Mouse (Mus musculus) splenic B cell, adult 2 months (primary cell): ENCODE data around the gene Dyrk2.

ENCODE experiments used
- DNase-seq: peaks from one replicate; pipeline ENCODE4 v3.0.0-alpha.2; 2011; ENCODE audit warnings: low read depth, low spot score
- H3K27me3 ChIP-seq: 2 replicates; pipeline ENCODE4 v1.6.1; 2012; ENCODE audit warnings: mild to moderate bottlenecking, low read length, moderate library complexity, mixed read lengths; ENCODE audit not compliant: control insufficient read depth, poor library complexity, insufficient read depth, severe bottlenecking
- H3K36me3 ChIP-seq: 2 replicates; pipeline ENCODE4 v1.6.1; 2012; ENCODE audit warnings: mild to moderate bottlenecking, low read length, moderate library complexity, mixed read lengths; ENCODE audit not compliant: control insufficient read depth, poor library complexity, insufficient read depth, severe bottlenecking

Dyrk2 gene

GRCm38 (mm10) chr10:118862233-118862632 lies 7.8 kb downstream of the Dyrk2 start:
- H3K27me3 ChIP-seq: no peaks in the 10 kb centered on the region; the same call in 1 of the 2 replicates
- no peak for DNase-seq
- H3K36me3 ChIP-seq: peaks cover 18% of the 10 kb centered on the region

- peaks cover 20% of the 10 kb centered on the region for H3K36me3 ChIP-seq
- DNase-seq: no peak
- no peaks in the 10 kb centered on the region; the same call in 1 of the 2 replicates for H3K27me3 ChIP-seq
Observed at GRCm38 (mm10) chr10:118861234-118862025, 8.6 kb downstream of the Dyrk2 start.

DNA sequence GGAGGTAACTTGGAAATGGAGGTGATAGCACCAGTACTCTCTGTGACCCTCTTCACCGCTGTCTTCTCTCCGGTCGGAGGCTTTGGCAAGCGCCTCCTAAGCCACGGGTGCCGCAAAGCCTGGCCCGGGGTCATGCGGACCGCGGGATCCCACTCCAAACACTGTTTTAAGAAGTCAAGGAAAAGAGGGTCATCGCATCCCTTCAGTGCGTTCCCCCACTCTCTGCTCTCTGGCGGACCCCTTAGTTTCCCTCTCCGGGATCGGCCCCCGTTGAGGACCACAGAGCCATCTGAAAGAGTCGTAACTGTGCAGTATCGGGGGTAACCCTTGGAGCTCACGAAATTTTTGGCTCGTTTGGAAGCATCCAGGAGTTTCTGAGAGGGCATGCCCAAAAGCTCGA lies 10.4 kb downstream of the Dyrk2 start:
- Histone ChIP-seq H3K27me3 (no peaks in the 10 kb centered on the region), H3K36me3 (peaks cover 20% of the 10 kb centered on the region)
- no peak for DNase-seq

DNA sequence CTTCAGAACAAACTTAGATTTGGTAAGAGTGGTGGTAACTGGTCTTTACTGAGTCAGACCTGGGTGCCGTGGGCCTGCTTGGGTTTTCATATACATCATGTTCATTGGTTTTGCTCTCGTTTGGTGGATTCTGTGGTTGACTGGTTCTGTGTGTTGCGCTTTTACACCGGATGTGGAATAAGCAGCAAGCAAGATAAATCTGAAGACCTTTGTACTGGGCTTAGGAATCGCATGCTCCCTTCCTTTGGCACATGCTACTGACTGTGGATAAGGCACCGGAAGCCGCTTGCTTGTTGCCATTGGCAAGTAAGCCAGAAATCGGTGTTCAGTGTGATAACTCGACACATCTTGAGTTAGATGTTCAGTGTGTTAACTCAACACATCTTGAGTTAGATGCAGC lies 15.4 kb downstream of the Dyrk2 start:
- H3K36me3 ChIP-seq: peaks cover 12% of the 10 kb centered on the region
- no peaks in the 10 kb centered on the region for H3K27me3 ChIP-seq
- no peak for DNase-seq

- Histone ChIP-seq H3K27me3 (no peaks in the 10 kb centered on the region), H3K36me3 (0 out of 2 replicates have a peak, but pooled peaks cover 3% of the 10 kb centered on the region)
- DNase-seq: no peak
Observed at GRCm38 (mm10) chr10:118852554-118852953, 17.5 kb downstream of the Dyrk2 start.

- H3K36me3 ChIP-seq: no peaks in the 10 kb centered on the region
- no peaks in the 10 kb centered on the region for H3K27me3 ChIP-seq
- DNase-seq: no peak
Observed at GRCm38 (mm10) chr10:118848501-118848900, 21.5 kb downstream of the Dyrk2 start.

DNA sequence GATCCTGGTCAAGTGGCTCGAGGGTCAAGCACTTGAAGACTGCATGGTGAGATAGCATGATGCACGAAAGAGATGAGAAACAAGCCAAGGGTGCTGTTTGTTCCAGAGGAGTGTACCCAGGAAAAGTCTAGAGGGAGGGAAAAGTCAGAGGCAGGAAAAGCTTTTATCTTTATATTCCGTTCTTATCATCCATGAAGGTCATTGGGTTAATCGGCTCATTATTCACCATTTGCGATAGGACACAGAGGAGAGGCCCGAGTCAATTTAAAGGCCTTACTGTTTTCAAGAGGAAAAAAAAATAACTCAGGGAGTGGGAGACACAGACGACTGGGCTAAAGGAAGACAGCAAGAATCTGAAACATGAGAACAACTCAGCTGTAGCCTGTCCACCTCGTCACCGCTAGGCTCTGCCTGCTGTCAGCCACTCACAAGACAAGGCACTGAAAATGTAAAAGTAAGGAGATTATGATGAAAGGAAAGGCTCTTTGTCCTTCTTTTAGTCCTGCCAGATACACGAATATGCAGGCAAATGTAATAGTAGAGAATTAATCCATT lies 22.9 kb downstream of the Dyrk2 start:
- Histone ChIP-seq H3K27me3 (no peaks in the 10 kb centered on the region), H3K36me3 (no peaks in the 10 kb centered on the region)
- no peak for DNase-seq

DNA sequence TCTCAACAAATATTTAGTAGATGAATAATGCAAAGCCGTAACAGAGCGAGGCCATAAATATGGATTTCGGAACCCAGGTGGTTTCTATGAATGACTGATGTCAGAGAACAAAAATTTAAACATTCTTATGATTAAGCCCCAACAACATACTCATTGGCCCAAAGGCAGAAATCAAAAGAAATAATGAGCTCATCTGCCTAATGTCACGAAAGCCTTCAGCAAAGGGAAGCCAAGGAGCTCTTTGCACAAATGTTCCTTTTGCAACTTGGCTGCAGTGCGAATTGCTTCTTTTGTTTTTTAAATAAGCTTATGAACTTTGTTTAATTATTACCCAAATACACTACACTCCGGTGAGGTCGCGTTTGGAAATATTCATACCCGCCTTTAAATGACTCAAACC lies 29.4 kb downstream of the Dyrk2 start:
- H3K36me3 ChIP-seq: no peaks in the 10 kb centered on the region
- H3K27me3 ChIP-seq: no peaks in the 10 kb centered on the region
- DNase-seq: no peak

DNA sequence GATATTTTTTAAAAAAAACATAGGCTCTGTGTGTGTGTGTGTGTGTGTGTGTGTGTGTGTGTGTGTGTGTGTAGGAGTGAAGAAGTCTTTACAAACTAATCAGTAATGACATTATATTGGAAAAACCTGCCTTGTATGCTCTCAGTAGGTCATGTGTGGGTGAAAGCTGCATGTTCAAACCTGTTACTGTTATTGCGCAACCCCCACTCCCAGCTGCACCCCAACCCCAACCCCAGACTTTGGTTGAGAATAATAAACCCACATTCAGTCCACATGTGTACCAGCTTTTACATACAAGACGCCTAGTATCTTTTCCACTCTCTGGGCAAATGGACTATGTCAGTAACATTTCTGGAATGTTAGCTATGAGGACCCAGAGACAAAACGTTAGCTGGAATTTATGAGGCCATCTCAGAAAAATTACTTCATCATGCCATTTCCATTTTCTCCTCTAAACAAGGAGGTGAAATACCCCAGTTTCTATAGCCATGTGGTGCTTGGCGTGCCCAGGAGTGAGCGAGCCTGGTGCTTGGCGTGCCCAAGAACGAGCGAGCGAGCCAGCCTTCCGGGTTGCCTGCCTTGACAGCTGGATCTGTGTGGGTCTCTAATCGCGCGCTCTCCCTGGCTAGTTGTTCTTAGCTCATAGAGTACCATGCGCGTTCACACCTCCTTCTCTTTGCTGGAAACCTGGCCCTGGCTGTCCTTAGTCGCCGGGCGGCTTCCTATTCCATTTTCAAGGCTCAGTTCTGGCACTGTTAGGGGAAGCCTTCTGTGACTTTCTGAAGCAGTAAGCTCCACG lies 30.5 kb downstream of the Dyrk2 start:
- no peaks in the 10 kb centered on the region for H3K27me3 ChIP-seq
- no peaks in the 10 kb centered on the region for H3K36me3 ChIP-seq
- no peak for DNase-seq

DNA sequence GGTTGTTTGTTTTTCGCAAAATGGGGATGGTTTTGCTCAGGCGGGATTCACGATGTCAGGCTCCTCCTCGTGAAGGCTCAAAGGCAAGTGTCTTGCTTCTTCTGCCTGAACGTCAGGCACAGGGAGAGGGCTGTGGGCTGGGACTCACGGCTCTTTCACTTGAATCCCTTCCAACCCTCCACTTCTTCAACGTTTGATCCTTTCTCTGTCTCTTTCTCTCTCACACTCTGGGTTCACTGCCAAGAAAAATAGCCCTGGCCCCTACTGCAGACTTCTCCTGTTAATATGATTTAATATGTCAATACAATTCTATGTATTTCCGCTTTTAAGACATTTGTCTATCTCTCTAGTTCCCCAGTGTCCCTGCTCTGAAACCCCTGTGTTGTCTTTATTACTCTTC lies 32.4 kb downstream of the Dyrk2 start:
- no peaks in the 10 kb centered on the region for H3K27me3 ChIP-seq
- no peak for DNase-seq
- no peaks in the 10 kb centered on the region for H3K36me3 ChIP-seq

DNA sequence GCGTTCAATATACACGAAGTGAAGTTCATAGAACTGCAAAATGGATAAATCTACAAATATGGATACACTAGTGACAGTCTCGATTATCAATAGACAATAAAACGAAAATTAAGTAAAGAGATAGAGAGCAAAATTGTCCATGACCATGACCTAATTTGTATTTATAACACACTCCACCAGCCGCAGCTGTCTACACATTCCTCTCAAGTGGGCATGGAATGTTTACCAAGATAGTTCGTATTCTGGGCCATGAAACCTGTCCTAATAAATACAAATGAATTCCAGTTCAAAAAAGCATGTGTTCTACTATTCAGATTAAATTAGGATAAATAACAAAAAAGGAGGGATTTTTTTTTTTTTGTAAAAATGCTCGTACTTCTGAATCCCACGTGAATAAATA lies 38.8 kb downstream of the Dyrk2 start:
- no peaks in the 10 kb centered on the region for H3K36me3 ChIP-seq
- DNase-seq: no peak
- no peaks in the 10 kb centered on the region for H3K27me3 ChIP-seq

DNA sequence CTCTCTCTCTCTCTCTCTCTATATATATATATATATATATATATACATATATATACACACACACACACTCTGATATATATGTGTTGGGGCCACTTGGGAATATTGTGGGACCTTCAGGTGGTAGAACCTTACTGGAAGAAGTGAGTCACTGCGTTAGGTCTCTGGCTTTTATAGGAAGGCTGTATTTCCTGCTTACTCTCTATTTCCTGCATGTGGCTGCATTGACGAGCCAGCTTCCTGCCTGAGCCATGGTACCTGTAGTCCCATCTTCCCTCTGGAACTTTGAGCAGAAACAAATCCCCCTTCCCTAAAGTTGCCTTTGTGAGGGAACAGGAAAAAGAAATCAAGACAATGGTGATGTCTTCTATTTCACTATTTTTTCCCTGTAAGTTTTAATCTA lies 40.4 kb downstream of the Dyrk2 start:
- no peaks in the 10 kb centered on the region for H3K36me3 ChIP-seq
- no peaks in the 10 kb centered on the region for H3K27me3 ChIP-seq
- DNase-seq: no peak

DNA sequence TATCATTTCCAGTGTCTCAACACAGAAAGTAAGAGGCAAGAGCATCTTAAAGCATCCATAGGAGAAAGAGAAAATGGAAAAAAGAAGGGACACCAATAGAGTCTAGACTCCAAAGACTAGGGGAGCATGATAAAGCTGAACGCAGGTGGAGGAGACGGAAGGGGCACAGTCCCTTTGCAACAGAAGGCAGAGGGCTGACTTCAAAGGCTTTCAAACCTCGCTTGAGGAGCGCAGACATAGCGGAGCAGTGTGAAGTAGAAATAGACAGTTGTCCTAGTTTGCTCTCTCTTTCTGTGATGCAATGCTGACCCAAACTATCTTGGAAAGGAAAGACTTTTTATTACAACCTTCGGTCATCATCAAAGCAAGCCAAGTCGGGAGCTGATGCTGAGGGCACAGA lies 42.9 kb downstream of the Dyrk2 start:
- H3K36me3 ChIP-seq: no peaks in the 10 kb centered on the region
- no peaks in the 10 kb centered on the region for H3K27me3 ChIP-seq
- DNase-seq: no peak

DNA sequence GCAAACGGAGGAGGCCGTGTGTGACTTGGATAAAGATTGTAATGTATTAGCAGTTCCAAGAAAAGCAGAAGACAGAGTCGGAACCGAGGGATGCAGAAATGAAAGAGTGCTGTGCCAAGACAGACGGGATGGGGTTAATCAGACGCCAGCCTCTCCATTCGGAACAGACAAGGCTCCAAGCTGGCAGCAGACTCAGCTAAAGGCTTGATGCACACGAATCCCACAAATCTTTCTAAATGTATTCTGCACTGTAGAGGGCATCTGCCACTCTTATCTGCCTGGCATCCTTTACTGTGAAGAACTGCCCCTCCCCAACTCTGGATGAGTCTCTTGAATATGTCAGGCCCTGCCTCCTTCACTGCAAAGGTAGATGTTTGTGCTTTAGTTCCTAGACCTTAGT lies 45.2 kb downstream of the Dyrk2 start:
- H3K36me3 ChIP-seq: no peaks in the 10 kb centered on the region
- no peaks in the 10 kb centered on the region for H3K27me3 ChIP-seq
- no peak for DNase-seq

DNA sequence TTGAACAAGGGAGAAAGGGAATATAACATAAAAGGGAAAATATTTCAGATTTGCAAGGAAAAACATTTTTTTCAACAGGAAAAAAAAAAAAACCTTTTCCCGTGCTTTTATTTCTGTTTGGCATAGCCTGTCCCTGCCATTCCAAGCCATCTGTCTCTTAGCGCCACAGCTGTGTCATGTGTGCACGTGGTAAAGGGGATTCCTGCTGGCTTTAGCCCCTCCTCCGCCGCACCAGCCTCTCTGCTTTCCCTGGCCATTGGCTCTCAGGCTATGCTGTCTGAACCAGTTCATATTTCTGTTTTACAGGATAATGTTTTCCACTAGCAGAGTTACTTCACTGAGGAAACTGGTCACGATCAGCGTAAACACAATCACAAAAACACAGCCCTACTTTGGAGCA lies 49.1 kb downstream of the Dyrk2 start:
- no peak for DNase-seq
- Histone ChIP-seq H3K27me3 (no peaks in the 10 kb centered on the region), H3K36me3 (no peaks in the 10 kb centered on the region)
